Mouse (Mus musculus) forebrain, embryonic 14.5 days (tissue): ENCODE data around the gene Mgat5b. TPM values are rescaled to one million over a fixed set of nuclear protein-coding genes. Genes with fewer than 3 reads are reported as not detected.

Experiments used
- ATAC-seq: fragments of 200-750 bp; cut with Nextera tagmentation; 2 replicates; pipeline ENCODE4 v1.8.0; 2017; ENCODE audit warnings: mild to moderate bottlenecking, moderate library complexity
- DNase-seq: peaks from one replicate; pipeline ENCODE4 v3.0.0-alpha.2; 2015; ENCODE audit warnings: low spot score
- H3K27ac ChIP-seq: fragments of 300-500 bp; sonication (generic); 2 replicates; pipeline ENCODE4 v1.5.1; 2014; ENCODE audit warnings: low read depth, mild to moderate bottlenecking, control low read depth, low read length, moderate library complexity
- H3K27me3 ChIP-seq: fragments of 300-500 bp; sonication (generic); replicated peaks from 2 replicates; pipeline ENCODE4 v1.6.1; 2014; ENCODE audit warnings: low read length, control low read depth, mixed read lengths; ENCODE audit not compliant: control insufficient read depth, insufficient read depth
- H3K36me3 ChIP-seq: fragments of 300-500 bp; sonication (generic); 2 replicates; pipeline ENCODE4 v1.6.1; 2014; ENCODE audit warnings: low read length, control low read depth; ENCODE audit not compliant: control insufficient read depth, insufficient read depth
- H3K4me1 ChIP-seq: fragments of 300-500 bp; sonication (generic); 2 replicates; pipeline ENCODE4 v1.6.1; 2014; ENCODE audit warnings: antibody characterized with exemption, low read length, control low read depth; ENCODE audit not compliant: control insufficient read depth, insufficient read depth
- H3K4me2 ChIP-seq: fragments of 300-500 bp; sonication (generic); 2 replicates; pipeline ENCODE4 v1.6.1; 2014; ENCODE audit warnings: mild to moderate bottlenecking, control low read depth, low read length
- H3K4me3 ChIP-seq: fragments of 300-500 bp; sonication (generic); 2 replicates; pipeline ENCODE4 v1.5.1; 2014; ENCODE audit warnings: low read depth, low read length, control low read depth
- H3K9ac ChIP-seq: fragments of 300-500 bp; sonication (generic); 2 replicates; pipeline ENCODE4 v1.6.1; 2014; ENCODE audit warnings: mild to moderate bottlenecking, low read length, control low read depth, moderate library complexity
- H3K9me3 ChIP-seq: fragments of 300-500 bp; sonication (generic); replicated peaks from 2 replicates; pipeline ENCODE4 v1.6.1; 2016; ENCODE audit warnings: low read length, control low read depth, mixed read lengths; ENCODE audit not compliant: control insufficient read depth
- WGBS: fragments of 180-500 bp; shearing (Covaris S2); extraction: QIAGEN DNeasy Blood & Tissue Kit; methylation state at CpG from one replicate; pipeline ENCODE4 v1.1.7; 2014; 5-methylcytosine and 5-hydroxymethylcytosine counted together
- polyA plus RNA-seq: library from polyadenylated mRNA; unstranded; fragments of >200 nt; fragmentation: Nextera tagmentation; extraction: Ambion mirVana; gene quantifications from 2 replicates; pipeline ENCODE4 v1.2.1, GENCODE M21; 2014

Gene Mgat5b
- polyA plus RNA-seq, 1 experiment from 2014 or later = 21.1 TPM

- H3K27me3 ChIP-seq = no peaks in the 10 kb centered on the region
- H3K36me3 ChIP-seq = no peaks in the 10 kb centered on the region
- no peak overlapping the region for H3K4me3 ChIP-seq
- ATAC-seq (no peak), DNase-seq (no peak)
- peaks cover 3% of the 10 kb centered on the region for H3K4me1 ChIP-seq
- no peak overlapping the region for H3K27ac ChIP-seq
- 95% methylated on average over 5 of the region's 5 CpGs for WGBS
- H3K9me3 ChIP-seq = no peaks in the 10 kb centered on the region
- H3K9ac ChIP-seq = no peak overlapping the region
- H3K4me2 ChIP-seq = no peak overlapping the region
These were observed 80.3 kb downstream of the Mgat5b start for GRCm38 (mm10) chr11:116998935-116999334.

GRCm38 (mm10) chr11:117000219-117000618, 81.6 kb downstream of the Mgat5b start:
- Histone ChIP-seq H3K4me3 (no peak overlapping the region), H3K9me3 (no peaks in the 10 kb centered on the region), H3K36me3 (no peaks in the 10 kb centered on the region), H3K4me1 (peaks cover 8% of the 10 kb centered on the region), H3K27me3 (no peaks in the 10 kb centered on the region), H3K9ac (no peak overlapping the region), H3K4me2 (no peak overlapping the region), H3K27ac (no peak overlapping the region)
- WGBS = 3% methylated on average over 3 of the region's 3 CpGs
- DNase-seq (no peak), ATAC-seq (no peak)

GRCm38 (mm10) chr11:117001789-117002188, 83.1 kb downstream of the Mgat5b start:
- ATAC-seq = no peak
- Histone ChIP-seq H3K4me2 (no peak overlapping the region), H3K9me3 (no peaks in the 10 kb centered on the region), H3K4me3 (no peak overlapping the region), H3K27me3 (no peaks in the 10 kb centered on the region), H3K4me1 (peaks cover 8% of the 10 kb centered on the region), H3K36me3 (no peaks in the 10 kb centered on the region), H3K9ac (no peak overlapping the region), H3K27ac (no peak overlapping the region)
- WGBS = 41% methylated on average over 4 of the region's 4 CpGs
- no peak for DNase-seq

- 28% methylated on average over 9 of the region's 9 CpGs for whole genome bisulfite sequencing
- peaks cover 8% of the 10 kb centered on the region for H3K4me1 ChIP-seq
- H3K9ac ChIP-seq = no peak overlapping the region
- no peaks in the 10 kb centered on the region for H3K27me3 ChIP-seq
- ATAC-seq = no peak
- no peak overlapping the region for H3K4me3 ChIP-seq
- no peak overlapping the region for H3K4me2 ChIP-seq
- H3K36me3 ChIP-seq = no peaks in the 10 kb centered on the region
- peak; percentile 16 for DNase-seq
- no peak overlapping the region for H3K27ac ChIP-seq
- no peaks in the 10 kb centered on the region for H3K9me3 ChIP-seq
These were observed 84.8 kb downstream of the Mgat5b start for GRCm38 (mm10) chr11:117003503-117003902.

DNA sequence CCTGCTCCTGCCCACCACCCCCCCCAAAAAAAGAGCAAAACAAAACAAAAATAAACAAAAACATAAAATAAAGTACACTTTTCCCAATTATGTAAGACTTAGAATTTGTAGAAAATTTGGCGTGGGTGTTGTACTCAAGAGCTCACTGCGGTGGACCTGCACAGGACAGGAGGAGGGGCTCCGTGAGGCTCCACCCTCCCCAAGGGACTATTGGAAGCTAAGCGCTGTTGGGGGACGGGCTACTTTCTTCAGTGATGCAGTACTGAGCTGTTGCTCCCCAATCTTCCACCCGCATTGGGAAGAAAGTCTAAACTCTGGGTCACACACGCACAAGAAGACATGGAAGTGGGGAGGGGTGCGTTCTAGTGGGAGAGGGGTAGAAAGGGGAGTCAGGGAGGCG, 85.6 kb downstream of the Mgat5b start:
- Histone ChIP-seq H3K9ac (no peak overlapping the region), H3K27ac (no peak overlapping the region), H3K27me3 (no peaks in the 10 kb centered on the region), H3K36me3 (no peaks in the 10 kb centered on the region), H3K4me3 (no peak overlapping the region), H3K4me2 (no peak overlapping the region), H3K9me3 (no peaks in the 10 kb centered on the region), H3K4me1 (peaks cover 8% of the 10 kb centered on the region)
- ATAC-seq (no peak), DNase-seq (peak; percentile 39)
- WGBS = 8% methylated on average over 9 of the region's 9 CpGs

GRCm38 (mm10) chr11:117017462-117017861, 98.8 kb downstream of the Mgat5b start:
- H3K27me3 ChIP-seq = no peaks in the 10 kb centered on the region
- no peaks in the 10 kb centered on the region for H3K36me3 ChIP-seq
- H3K9me3 ChIP-seq = no peaks in the 10 kb centered on the region
- 34% methylated on average over 4 of the region's 4 CpGs for WGBS
- H3K4me1 ChIP-seq = peaks cover 6% of the 10 kb centered on the region; the same call in 1 of the 2 replicates
- no peak overlapping the region for H3K27ac ChIP-seq
- H3K4me2 ChIP-seq = no peak overlapping the region
- H3K9ac ChIP-seq = no peak overlapping the region
- no peak for ATAC-seq
- DNase-seq = no peak
- no peak overlapping the region for H3K4me3 ChIP-seq

GRCm38 (mm10) chr11:117018410-117018809, 99.7 kb downstream of the Mgat5b start:
- no peak overlapping the region for H3K9ac ChIP-seq
- no peak overlapping the region for H3K27ac ChIP-seq
- no peaks in the 10 kb centered on the region for H3K36me3 ChIP-seq
- WGBS = 2% methylated on average over 8 of the region's 8 CpGs
- H3K4me2 ChIP-seq = no peak overlapping the region
- DNase-seq (peak; percentile 98), ATAC-seq (peak; percentile 94)
- no peaks in the 10 kb centered on the region for H3K27me3 ChIP-seq
- no peaks in the 10 kb centered on the region for H3K9me3 ChIP-seq
- no peak overlapping the region for H3K4me3 ChIP-seq
- peaks cover 6% of the 10 kb centered on the region; the same call in 1 of the 2 replicates for H3K4me1 ChIP-seq

DNA sequence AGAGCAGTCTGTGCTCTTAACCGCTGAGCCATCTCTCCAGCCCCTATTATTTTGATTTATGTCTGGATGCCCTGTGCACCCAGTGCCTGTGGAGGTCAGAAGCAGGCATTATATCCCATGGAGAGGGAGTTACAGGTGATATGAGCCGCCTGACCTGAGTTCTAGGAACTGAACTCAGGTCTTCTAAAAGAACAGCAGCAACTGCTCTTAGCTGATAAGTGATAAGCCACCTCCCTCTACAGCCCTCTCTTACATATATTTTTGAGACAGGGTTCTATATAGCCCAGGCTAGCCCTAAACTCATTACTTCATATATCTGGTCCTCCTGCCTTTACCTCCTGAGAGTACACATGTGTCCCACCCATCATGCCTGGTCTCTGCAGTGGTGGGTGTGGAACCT, 102.4 kb downstream of the Mgat5b start:
- no peaks in the 10 kb centered on the region for H3K36me3 ChIP-seq
- DNase-seq = no peak
- H3K4me1 ChIP-seq = peaks cover 6% of the 10 kb centered on the region; the same call in 1 of the 2 replicates
- WGBS = 83% methylated on average over 2 of the region's 2 CpGs
- 0 out of 2 replicates have a peak, but pooled peaks cover 4% of the 10 kb centered on the region for H3K9me3 ChIP-seq
- no peak overlapping the region for H3K27ac ChIP-seq
- H3K4me3 ChIP-seq = no peak overlapping the region
- no peak overlapping the region for H3K9ac ChIP-seq
- no peak for ATAC-seq
- H3K4me2 ChIP-seq = no peak overlapping the region
- no peaks in the 10 kb centered on the region for H3K27me3 ChIP-seq

DNA sequence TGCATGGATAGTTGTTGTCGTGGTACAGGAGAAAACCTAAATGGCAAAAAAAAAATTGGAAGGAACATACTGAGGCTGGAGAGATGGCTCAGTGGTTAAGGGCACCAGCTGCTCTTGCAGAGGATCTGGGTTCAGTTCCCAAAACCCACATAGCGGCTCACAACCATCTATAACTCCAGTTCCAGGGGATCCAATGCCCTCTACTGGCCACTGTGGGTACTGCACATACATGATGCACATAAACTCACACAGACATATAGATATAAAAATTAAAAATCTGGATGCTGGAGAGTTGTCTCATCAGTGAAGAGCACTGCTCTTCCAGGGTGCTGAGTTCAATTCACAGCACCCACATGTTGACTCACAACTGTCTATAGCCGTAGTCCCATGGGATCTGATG, 104.9 kb downstream of the Mgat5b start:
- Histone ChIP-seq H3K36me3 (no peaks in the 10 kb centered on the region), H3K27ac (no peak overlapping the region), H3K27me3 (no peaks in the 10 kb centered on the region), H3K4me1 (peaks cover 7% of the 10 kb centered on the region), H3K9me3 (0 out of 2 replicates have a peak, but pooled peaks cover 4% of the 10 kb centered on the region), H3K9ac (no peak overlapping the region), H3K4me3 (no peak overlapping the region), H3K4me2 (no peak overlapping the region)
- ATAC-seq (no peak), DNase-seq (no peak)
- WGBS = 91% methylated on average over 3 of the region's 3 CpGs
